Mouse (Mus musculus) cerebellum, adult 2 months (tissue): ENCODE measurements around the gene Tom1.

Experiments used
- CTCF ChIP-seq: fragments of 200-500 bp; IDR thresholded peaks from 2 replicates; pipeline ENCODE4 v1.5.1; 2011; ENCODE audit warnings: low read depth, mild to moderate bottlenecking, control low read depth, low read length, moderate library complexity, borderline replicate concordance; ENCODE audit not compliant: insufficient read depth
- POLR2A ChIP-seq: fragments of 200-500 bp; IDR thresholded peaks from 2 replicates; pipeline ENCODE4 v1.6.1; 2011; ENCODE audit warnings: low read length, control low read depth, borderline replicate concordance; ENCODE audit not compliant: insufficient read depth

DNA sequence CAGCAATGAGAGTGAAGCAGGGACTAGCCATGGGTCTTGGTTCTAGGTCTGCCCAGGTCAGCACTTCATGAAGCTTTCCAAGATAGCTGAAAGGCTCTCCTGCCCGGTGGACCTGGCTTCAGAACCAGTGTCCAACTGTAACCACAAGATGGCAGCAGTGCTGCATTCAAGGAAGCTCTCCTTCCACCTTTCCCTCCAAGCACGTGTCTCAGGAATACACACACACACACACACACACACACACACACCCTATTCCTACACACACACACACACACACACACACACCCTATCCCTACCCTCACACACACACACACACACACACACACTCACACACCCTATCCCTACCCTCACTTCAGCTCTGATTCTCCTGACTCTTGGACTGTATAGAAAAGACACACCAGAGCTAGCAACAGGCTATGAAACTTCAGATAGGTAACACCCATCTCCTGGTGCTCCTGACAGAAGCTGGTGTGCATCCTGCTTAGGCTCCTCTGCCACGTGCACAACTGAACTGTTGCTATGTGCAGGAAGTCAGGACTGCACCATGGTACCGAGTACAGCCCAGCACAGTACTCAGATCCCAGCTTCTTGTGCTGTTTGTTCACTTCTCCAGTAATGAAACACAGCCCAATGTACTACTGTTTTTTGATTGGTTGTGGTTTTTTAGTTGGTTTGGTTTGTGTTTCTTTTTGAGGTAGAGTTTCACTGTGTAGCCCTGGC lies 38.3 kb downstream of the Tom1 start:
- peak; percentile 98 for TF ChIP-seq CTCF
- TF ChIP-seq POLR2A: no peak
